Mouse (Mus musculus) MN1 (cell line): Measurements from ENCODE around the gene Bard1.

ENCODE experiments used
- DNase-seq: peaks from one replicate; pipeline ENCODE4 v3.0.0-alpha.2; 2016; ENCODE audit warnings: low spot score

The Bard1 gene

DNA sequence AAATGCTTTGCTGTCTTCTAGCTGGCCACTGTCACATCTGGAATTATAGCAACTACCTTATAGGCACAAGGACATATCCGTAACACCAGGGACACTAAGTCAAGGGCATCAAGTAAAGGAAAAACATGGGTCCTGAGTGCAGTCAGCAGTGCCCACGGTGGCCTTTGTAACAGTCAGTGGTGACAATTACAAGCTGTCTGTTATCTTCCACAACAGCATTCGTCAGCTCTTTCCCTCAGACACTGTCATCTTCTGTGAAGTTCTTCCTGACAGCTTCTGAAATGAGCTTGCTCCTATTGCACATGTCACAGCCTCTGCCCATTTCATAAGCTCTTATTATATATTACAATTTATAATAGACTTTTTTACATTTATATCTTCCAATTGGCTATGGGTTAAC lies 50.7 kb downstream of the Bard1 start:
- DNase-seq: no peak

DNA sequence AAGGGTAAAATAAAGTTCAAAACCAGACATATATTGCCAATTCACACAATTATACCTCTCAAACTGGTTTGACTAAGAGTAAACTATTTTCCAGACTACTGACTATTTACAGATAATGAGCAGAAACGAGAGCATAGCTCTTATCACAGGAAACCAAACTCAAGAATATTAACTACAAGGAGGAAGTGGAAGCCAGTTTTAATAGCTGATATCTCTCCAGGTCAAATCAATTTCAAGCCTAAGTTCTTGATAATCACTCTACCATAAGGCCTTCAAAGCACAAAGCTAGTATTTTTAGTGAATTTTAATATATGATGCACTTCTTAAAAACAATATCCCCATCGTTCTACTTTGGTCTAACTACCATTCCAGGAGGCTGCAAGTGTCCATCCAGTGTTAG lies 57.8 kb downstream of the Bard1 start:
- DNase-seq: no peak

DNA sequence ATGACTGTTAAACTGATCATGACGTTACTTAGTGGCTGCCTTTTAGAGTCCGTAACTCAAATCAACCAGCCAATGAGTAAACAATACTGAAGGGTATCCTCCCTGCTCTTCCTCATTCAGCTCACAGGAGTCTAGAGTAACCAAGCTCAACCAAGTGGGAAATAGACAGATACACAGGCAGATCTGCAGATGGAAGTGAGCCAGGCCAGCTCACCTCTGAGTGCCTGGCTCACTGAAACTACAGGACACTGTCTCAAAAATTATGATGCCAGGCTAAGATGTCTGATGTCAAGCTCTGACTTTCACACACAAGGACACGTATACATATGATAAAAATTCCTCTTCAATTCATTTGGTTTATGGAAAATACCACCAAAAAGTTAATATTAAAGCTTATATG lies 59.0 kb downstream of the Bard1 start:
- no peak for DNase-seq

DNA sequence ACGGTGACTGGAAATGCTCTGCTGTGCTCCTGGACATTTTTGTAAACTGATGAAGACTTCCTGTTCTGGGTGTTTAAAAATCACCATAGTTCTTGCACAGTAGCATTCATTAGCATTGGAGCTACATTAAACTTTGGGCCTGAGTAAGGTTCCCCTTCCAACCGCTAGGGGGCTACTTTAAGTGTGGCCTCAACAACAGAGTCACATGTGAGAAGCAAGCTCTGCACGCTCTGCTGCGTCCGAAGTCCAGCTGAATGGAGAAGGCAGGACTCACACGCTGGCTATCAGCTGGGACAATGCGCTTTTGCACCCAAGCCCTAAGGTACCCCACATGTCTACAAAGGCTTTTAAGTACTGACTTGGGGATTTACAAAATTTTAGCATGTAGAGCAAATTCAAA lies 65.9 kb downstream of the Bard1 start:
- no peak for DNase-seq

DNA sequence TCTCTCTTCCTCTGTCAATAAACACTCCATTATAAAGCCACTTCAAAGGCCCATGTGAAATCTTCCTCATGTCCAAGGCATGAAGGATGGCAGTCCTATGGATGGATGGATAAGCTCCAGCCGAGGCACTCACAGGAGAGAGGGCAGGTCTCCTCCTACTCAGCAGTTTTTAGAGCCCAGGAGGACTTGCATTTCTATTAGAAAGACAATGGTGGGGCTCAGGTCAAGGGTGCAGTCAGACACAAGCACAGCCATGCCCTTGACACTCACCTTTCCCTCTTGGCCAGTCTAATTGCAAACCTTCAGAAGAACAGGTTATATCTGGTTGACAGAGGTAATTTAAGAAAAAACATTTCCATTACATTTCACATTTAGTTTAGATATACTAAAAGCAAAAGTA lies 67.4 kb downstream of the Bard1 start:
- no peak for DNase-seq

DNA sequence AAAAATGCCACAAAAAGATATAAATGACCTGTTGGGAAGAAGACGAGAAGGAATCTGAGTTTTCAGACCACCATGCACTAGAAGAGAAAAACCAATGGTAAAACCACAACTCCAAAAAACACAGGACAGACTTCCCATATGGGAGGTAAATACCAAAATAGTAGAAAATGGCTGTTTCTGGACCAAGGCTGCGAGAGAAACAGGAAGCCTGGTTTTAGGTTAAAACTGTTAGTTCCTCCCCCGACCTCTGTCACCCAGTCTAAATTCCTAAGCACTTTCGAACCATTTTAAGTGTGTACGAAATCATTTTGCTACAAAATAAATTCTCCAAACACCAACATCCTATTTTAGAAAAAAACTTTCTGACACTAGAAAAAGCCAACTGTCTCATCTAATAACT lies 80.2 kb downstream of the Bard1 start:
- DNase-seq: no peak

DNA sequence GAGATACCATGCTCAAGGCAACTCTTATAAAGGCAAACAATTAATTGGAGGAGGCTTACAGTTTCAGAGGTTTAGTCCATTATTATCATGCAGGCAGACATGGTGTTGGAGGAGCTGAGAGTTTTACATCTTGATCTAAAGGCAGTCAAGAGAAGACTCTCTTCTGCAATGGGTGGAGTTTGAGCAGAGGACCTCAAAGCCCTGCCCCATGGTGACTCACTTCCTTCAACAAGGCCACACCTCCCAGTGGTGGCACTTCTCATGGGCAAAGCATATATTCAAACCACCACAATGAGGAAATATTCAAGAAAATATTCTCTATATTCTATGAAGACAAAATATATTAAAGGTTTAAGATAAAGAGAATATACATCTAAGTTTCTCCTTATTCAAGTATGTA lies 88.6 kb downstream of the Bard1 start:
- DNase-seq: no peak

DNA sequence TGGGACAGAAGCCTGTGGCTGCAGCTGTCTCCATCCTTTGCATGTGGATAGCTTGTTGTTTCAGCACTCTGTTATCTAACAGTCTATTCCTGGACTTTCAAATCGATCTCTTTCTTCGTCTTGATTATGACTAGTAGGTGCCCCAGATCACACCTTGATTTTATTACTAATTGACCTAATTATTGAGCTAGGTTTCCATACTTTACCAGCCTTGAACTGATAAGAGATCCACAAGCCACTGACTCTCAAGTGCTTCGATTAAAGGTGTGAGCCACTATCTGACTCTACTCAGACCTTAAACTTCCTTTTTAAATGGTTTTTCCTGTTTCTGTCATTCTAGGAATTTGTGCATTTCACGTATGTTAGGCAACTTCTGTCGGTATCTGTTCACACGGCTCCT lies 96.9 kb downstream of the Bard1 start:
- no peak for DNase-seq

DNA sequence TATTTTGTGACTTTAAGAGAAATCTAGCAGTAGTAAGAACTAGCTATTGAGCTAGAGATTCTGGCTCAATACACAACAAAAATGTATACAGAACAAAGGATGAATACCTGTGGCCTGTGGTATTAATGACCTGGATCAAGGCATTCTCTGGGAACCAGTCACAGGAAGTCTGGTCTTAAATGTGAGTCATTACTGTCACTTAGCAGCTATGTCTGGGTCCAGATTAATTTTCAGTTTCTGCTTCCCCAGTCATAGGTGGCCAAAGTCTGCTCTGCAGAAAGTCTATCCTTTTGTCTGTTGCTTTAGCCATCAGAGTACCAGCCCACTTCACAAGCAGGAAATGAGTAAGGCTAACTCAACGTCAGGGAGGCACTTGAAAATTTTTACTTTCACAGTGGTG lies 98.8 kb downstream of the Bard1 start:
- DNase-seq: no peak

DNA sequence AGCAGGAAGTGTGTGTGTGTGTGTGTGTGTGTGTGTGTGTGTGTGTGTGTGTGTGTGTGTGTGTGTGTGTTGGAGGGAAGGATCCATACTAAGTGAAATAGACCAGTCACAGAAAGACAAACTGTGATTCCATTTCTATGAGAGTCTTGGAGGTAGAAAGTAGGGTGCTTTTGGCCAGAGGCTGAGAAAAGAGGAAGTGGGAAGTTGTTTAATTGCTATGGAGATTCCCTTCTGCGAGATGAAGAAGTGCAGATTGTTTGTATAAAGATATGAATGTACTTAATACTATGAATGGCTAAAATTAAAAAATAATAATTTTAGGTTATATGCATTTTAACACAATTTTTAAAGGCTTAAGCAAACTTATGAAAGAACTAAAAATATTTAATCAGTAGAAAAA lies 99.2 kb downstream of the Bard1 start:
- DNase-seq: no peak

DNA sequence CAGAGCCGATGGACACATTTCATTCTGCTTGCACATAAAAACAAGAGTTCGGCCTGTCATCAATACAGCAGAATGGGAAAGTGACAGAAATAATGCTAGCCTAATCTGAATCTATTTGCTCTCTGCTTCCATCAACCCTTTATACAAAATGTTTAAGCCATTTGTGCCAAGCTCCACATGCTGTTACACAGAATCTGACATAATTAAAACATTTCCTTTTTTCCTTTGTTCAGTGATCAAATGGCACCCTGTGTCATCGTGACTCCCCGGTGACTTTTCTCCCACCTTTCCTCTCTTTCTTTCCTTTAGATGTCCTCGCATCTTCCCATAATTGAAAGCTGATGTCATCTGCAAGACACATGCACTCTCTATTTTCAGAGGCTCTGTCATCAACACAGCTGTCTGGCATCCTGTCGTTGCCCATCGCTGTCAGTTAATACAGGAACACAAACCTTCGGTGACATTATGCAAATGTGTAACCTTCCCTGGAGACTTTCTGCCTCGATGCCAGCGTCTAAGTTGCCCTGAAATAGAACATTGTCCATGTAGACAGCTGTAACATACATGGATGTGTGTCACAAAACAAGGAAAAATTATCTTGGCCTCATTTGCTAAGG lies 105.5 kb downstream of the Bard1 start:
- no peak for DNase-seq

DNA sequence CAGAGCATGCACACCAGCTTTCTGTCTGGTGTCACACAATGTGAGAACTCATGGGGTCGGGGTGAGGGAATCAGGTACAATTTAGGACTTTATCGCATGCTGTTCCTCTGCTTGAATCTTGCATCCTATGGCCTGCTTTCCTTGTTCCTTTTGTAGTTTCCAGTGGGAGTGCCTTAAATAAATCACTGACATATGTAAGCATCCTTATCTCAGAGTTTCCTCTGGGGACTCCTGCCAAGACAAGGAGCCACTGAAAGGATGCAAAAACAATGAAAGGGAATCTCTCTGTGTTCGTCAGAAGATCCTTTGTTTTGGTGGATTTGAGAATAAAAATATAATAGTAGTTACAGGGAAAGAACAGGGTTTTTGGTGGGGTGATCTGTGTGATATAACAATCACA lies 106.2 kb downstream of the Bard1 start:
- DNase-seq: no peak
